Mouse (Mus musculus): Measurements from ENCODE around the gene Slc26a10. TPM values are rescaled to one million over a fixed set of nuclear protein-coding genes. Genes with fewer than 3 reads are reported as not detected.
"Not testable (repeated sequence)": the region's sequence is repeated elsewhere in the genome, so short reads cannot be mapped to it uniquely, and the experiment has no call there.

The Slc26a10 gene
- polyA plus RNA-seq, 1 experiment: 0.94 TPM

DNA sequence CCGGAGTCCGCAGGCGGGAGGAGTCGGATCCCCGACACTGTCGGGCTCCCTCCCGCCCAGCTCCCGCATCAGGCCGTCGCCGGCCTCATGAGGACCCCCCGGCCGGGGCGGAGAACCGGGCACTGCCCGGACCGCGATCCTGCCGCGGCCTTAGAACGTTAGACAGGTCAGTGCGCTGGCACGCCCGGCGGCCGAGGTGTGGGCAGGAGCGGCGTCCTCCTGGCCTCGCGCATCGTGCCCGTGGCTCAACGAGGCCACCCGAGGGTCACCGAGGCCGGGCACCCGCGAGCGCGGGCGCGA, 15.1 kb downstream of the Slc26a10 start:
- DNase-seq (ENCODE audit: low read depth in 1 of 2, low spot score in 2 of 2): no peak
- TF ChIP-seq POLR2A (IDR thresholded peaks at IDR 0.05; ENCODE audit: low read depth, low read length) (no peak; the same call in 1 of the 2 replicates), CTCF (IDR thresholded peaks at IDR 0.05; ENCODE audit: extremely low read depth, insufficient read depth, insufficient read length, insufficient replicate concordance) (no peak)
- Histone ChIP-seq H3K27me3 (ENCODE audit: control insufficient read depth, insufficient read depth, low read length) (no peaks in the 10 kb centered on the region), H3K4me1 (ENCODE audit: control insufficient read depth, insufficient read depth, insufficient read length) (peaks cover 9% of the 10 kb centered on the region; the same call in 1 of the 2 replicates), H3K36me3 (ENCODE audit: control insufficient read depth, insufficient read depth, low read length) (peaks cover 19% of the 10 kb centered on the region), H3K4me3 (ENCODE audit: extremely low read depth, insufficient read depth, insufficient read length) (peak overlapping the region; percentile 72), H3K27ac (ENCODE audit: insufficient read depth, low read length) (peak overlapping the region; percentile 100)
- WGBS: under 1% methylated on average over 37 of the region's 42 CpGs

DNA sequence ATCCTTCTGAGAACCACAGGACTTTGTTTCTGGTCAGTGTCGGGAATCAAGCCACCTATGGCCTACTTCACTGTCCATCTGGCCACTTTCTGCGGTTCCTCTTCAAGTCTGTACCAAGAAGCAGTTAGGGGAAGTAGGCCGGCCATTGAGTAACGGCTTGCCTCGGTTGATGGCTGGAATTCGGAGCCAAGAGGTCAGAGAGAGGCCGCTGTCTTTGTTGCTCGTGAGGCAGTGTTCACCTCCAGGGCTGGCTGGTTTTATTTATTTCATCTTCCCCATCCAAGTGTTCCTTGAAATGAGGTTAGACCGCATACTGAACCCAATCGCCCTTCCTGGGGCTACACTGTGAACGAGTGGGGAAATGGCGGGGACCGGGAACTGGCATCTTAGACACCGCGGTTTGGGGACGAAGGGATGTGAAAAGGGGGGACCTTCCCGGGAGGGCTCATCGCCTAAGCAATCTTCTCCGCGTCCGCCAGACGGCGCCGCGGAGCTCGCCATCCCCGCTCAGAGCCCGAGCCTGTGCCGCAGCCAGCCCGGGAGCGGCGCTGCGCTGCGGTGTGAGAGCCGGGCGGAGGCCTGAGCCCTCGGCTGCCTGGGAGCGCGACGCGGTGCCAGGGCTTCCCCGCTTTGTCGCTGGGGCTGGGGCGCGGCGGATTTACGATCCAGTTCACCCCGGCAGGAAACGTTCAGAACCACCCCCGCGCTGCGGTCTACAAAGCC, 15.7 kb downstream of the Slc26a10 start, which contains the start of gene B4galnt1:
Gene B4galnt1 (plus strand): TSS at position 595 of the 723 bp plus-strand sequence.
- no peaks in the 10 kb centered on the region for H3K27me3 ChIP-seq (ENCODE audit: control insufficient read depth, insufficient read depth, low read length)
- 3% methylated on average over 49 of the region's 52 CpGs for WGBS
- DNase-seq (ENCODE audit: low read depth in 1 of 2, low spot score in 2 of 2): peak; percentile 86 to 90
- H3K36me3 ChIP-seq (ENCODE audit: control insufficient read depth, insufficient read depth, low read length): peaks cover 14% of the 10 kb centered on the region
- H3K27ac ChIP-seq (ENCODE audit: insufficient read depth, low read length): peak within 1 kb of the TSS; percentile 100
- peak within 1 kb of the TSS; percentile 72 for H3K4me3 ChIP-seq (ENCODE audit: extremely low read depth, insufficient read depth, insufficient read length)
- TF ChIP-seq CTCF (IDR thresholded peaks at IDR 0.05; ENCODE audit: extremely low read depth, insufficient read depth, insufficient read length, insufficient replicate concordance) (peak; percentile 83), POLR2A (IDR thresholded peaks at IDR 0.05; ENCODE audit: low read depth, low read length) (peak; percentile 61; the same call in 1 of the 2 replicates)
- peaks cover 9% of the 10 kb centered on the region; the same call in 1 of the 2 replicates for H3K4me1 ChIP-seq (ENCODE audit: control insufficient read depth, insufficient read depth, insufficient read length)

DNA sequence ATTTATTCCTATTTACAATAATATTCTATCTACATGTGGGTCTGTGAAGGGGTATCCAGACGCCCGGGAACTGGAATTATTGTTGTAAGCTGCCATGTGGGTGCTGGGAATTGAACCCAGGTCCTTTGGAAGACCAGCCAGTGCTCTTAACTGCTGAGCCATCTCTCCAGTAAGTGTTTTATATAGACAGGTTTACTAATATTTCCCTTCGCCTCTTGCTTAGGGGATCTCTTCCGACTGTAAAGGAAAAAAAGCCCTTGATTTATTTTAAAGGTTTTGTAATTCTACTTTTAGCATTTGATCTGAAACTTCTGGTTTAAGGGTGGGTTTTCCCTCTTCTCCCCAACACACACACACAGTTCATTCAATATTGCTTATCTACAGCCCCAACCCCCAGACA, 16.3 kb downstream of the Slc26a10 start:
- 88% methylated on average over 4 of the region's 4 CpGs for WGBS
- peak overlapping the region; percentile 100 for H3K27ac ChIP-seq (ENCODE audit: insufficient read depth, low read length)
- H3K27me3 ChIP-seq (ENCODE audit: control insufficient read depth, insufficient read depth, low read length): no peaks in the 10 kb centered on the region
- peaks cover 10% of the 10 kb centered on the region for H3K36me3 ChIP-seq (ENCODE audit: control insufficient read depth, insufficient read depth, low read length)
- no peak overlapping the region for H3K4me3 ChIP-seq (ENCODE audit: extremely low read depth, insufficient read depth, insufficient read length)
- H3K4me1 ChIP-seq (ENCODE audit: control insufficient read depth, insufficient read depth, insufficient read length): peaks cover 9% of the 10 kb centered on the region; the same call in 1 of the 2 replicates
- TF ChIP-seq CTCF (IDR thresholded peaks at IDR 0.05; ENCODE audit: extremely low read depth, insufficient read depth, insufficient read length, insufficient replicate concordance): no peak
- no peak for TF ChIP-seq POLR2A (IDR thresholded peaks at IDR 0.05; ENCODE audit: low read depth, low read length)
- no peak for DNase-seq (ENCODE audit: low read depth in 1 of 2, low spot score in 2 of 2)

DNA sequence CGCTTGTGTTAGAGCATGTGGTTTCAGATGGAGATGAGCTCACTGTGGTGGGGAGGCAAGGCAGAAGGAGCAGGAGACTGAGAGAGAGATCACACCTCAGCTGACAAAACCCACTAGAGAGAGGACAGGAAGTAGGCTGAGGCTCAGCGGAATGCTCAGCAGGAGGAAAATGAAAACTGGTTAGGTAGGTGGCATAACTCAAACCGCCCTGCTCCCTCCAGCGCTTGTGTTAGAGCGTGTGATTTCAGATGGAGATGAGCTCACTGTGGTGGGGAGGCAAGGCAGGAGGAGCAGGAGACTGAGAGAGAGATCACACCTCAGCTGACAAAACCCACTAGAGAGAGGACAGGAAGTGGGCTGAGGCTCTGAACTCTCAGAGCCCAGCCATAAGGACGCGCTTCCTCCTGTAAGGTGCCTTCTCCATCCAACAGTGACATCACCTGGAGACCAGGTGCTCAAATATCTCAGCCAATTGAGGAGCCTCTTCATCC, 17.6 kb downstream of the Slc26a10 start:
- H3K4me3 ChIP-seq (ENCODE audit: extremely low read depth, insufficient read depth, insufficient read length); H3K36me3 ChIP-seq (ENCODE audit: control insufficient read depth, insufficient read depth, low read length); H3K27me3 ChIP-seq (ENCODE audit: control insufficient read depth, insufficient read depth, low read length); H3K4me1 ChIP-seq (ENCODE audit: control insufficient read depth, insufficient read depth, insufficient read length): not testable (repeated sequence)
- H3K27ac ChIP-seq (ENCODE audit: insufficient read depth, low read length): peak overlapping the region; percentile 72
- WGBS: 8% methylated on average over 7 of the region's 7 CpGs
- peak; percentile 52 to 83 for DNase-seq (ENCODE audit: low read depth in 1 of 2, low spot score in 2 of 2)

DNA sequence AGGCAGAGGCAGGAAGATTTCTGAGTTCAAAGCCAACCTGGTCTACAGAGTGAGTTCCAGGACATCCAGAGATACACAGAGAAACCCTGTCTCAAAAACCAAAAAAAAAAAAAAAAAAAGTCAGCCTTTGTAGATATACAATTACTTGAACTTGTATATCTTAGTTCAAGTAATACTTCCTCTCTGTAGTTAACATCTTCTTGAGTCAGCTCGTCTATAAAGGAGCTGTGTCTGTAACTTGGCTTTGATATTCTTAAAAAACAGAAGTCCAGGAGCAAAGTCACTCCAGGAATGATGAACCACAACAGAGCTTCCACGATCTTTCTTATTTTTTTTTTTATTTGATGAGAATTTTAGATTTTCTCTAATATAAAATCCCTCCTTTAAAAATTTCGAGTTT, 19.7 kb downstream of the Slc26a10 start:
- H3K36me3 ChIP-seq (ENCODE audit: control insufficient read depth, insufficient read depth, low read length): no peaks in the 10 kb centered on the region
- no peaks in the 10 kb centered on the region for H3K27me3 ChIP-seq (ENCODE audit: control insufficient read depth, insufficient read depth, low read length)
- DNase-seq (ENCODE audit: low read depth in 1 of 2, low spot score in 2 of 2): no peak
- WGBS: 56% methylated on average over 3 of the region's 3 CpGs
- no peak overlapping the region for H3K27ac ChIP-seq (ENCODE audit: insufficient read depth, low read length)
- no peak overlapping the region for H3K4me3 ChIP-seq (ENCODE audit: extremely low read depth, insufficient read depth, insufficient read length)
- peaks cover 9% of the 10 kb centered on the region; the same call in 1 of the 2 replicates for H3K4me1 ChIP-seq (ENCODE audit: control insufficient read depth, insufficient read depth, insufficient read length)
- TF ChIP-seq CTCF (IDR thresholded peaks at IDR 0.05; ENCODE audit: extremely low read depth, insufficient read depth, insufficient read length, insufficient replicate concordance): no peak
- TF ChIP-seq POLR2A (IDR thresholded peaks at IDR 0.05; ENCODE audit: low read depth, low read length): no peak

DNA sequence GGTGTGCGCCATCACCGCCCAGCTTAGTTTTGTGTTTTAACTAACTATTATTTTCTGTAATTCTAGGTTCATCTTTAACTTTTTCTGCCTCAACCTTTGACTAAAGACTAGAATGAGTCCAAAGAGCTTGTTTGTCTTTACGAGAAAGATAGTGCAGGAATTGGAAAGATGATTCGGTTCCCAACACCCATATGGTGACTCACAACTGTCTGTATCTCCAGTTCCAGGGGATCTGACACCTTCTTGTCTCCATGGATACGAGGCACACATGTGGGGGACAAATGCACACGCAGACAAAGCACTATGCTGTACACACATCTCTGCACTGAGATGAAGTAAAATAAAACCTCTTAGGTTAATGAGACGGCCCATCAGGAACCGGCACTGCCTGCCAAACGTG, 20.4 kb downstream of the Slc26a10 start:
- H3K27ac ChIP-seq (ENCODE audit: insufficient read depth, low read length): no peak overlapping the region
- H3K36me3 ChIP-seq (ENCODE audit: control insufficient read depth, insufficient read depth, low read length): no peaks in the 10 kb centered on the region
- peaks cover 9% of the 10 kb centered on the region; the same call in 1 of the 2 replicates for H3K4me1 ChIP-seq (ENCODE audit: control insufficient read depth, insufficient read depth, insufficient read length)
- no peak for TF ChIP-seq POLR2A (IDR thresholded peaks at IDR 0.05; ENCODE audit: low read depth, low read length)
- no peak for TF ChIP-seq CTCF (IDR thresholded peaks at IDR 0.05; ENCODE audit: extremely low read depth, insufficient read depth, insufficient read length, insufficient replicate concordance)
- H3K4me3 ChIP-seq (ENCODE audit: extremely low read depth, insufficient read depth, insufficient read length): no peak overlapping the region
- DNase-seq (ENCODE audit: low read depth in 1 of 2, low spot score in 2 of 2): no peak
- WGBS: 91% methylated on average over 9 of the region's 9 CpGs
- no peaks in the 10 kb centered on the region for H3K27me3 ChIP-seq (ENCODE audit: control insufficient read depth, insufficient read depth, low read length)

DNA sequence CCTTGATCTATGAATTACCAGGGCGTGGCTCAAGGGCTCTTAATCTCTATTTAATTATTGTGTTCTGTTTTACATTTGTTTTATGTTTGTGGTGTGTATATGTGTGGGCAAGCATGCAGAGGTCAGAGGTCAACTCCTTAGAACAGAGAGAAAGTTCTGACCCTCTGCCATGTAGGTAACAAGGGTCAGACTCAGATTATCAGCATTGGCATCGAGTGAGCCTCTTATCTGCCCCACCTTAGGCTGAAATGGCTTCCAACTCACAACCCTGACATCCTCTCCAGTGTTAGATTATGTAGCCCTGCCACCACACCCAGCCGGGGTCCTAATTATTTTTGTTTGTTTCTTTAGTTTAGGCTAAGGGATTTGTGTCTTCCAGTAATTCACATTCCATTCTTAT, 22.0 kb downstream of the Slc26a10 start:
- DNase-seq (ENCODE audit: low read depth in 1 of 2, low spot score in 2 of 2): no peak
- TF ChIP-seq POLR2A (IDR thresholded peaks at IDR 0.05; ENCODE audit: low read depth, low read length) (no peak), CTCF (IDR thresholded peaks at IDR 0.05; ENCODE audit: extremely low read depth, insufficient read depth, insufficient read length, insufficient replicate concordance) (no peak)
- no peaks in the 10 kb centered on the region for H3K27me3 ChIP-seq (ENCODE audit: control insufficient read depth, insufficient read depth, low read length)
- WGBS: 72% methylated on average over 3 of the region's 3 CpGs
- peaks cover 4% of the 10 kb centered on the region; the same call in 1 of the 2 replicates for H3K4me1 ChIP-seq (ENCODE audit: control insufficient read depth, insufficient read depth, insufficient read length)
- H3K4me3 ChIP-seq (ENCODE audit: extremely low read depth, insufficient read depth, insufficient read length): no peak overlapping the region
- no peak overlapping the region for H3K27ac ChIP-seq (ENCODE audit: insufficient read depth, low read length)
- no peaks in the 10 kb centered on the region for H3K36me3 ChIP-seq (ENCODE audit: control insufficient read depth, insufficient read depth, low read length)
